Mouse (Mus musculus) heart, postnatal 36 days (tissue): ENCODE results near the gene Grk4. TPM values are rescaled to one million over a fixed set of nuclear protein-coding genes. Genes with fewer than 3 reads are reported as not detected.

Source experiments
- microRNA-seq, 2 experiments: library from miRNA; unstranded; fragments of <30 nt; microRNA quantifications; one replicate each; pipeline ENCODE4 v1.2.0; 2021; ENCODE audit warnings: borderline number of aligned reads in 2 of 2
- total RNA-seq, 2 experiments: library from RNA; stranded (reverse); gene quantifications; 2 replicates each; pipeline ENCODE4 v1.2.3; 2021

Gene Grk4
- total RNA-seq, 2 experiments from 2014 or later = 0.73 to 0.78 TPM

Small RNA genes lying within 50 kb of the gene (microRNA-seq; reads per million reads assigned to microRNA genes)
- 0 reads per million in 2 experiments for gene Mir467g

Other genes starting within 250 kb of the Grk4 start
- gene Tnip2, start 146.4 kb upstream of the Grk4 start, total RNA-seq = 1 to 10 TPM; 5.5 to 6.7 TPM
- 1 to 10 TPM; 3.8 to 5.5 TPM for gene Sh3bp2, start 134.5 kb upstream of the Grk4 start, total RNA-seq
- 100 to 1,000 TPM; 128 to 131 TPM for gene Add1, start 86.7 kb upstream of the Grk4 start, total RNA-seq
- gene Mfsd10, start 23.2 kb upstream of the Grk4 start, total RNA-seq = 1 to 10 TPM; 7.5 to 9.7 TPM
- gene Nop14, start 231 bp upstream of the Grk4 start, total RNA-seq = 10 to 100 TPM; 14.1 to 14.3 TPM
- 10 to 100 TPM; 12.0 to 12.1 TPM for gene Htt, start 101.4 kb downstream of the Grk4 start, total RNA-seq
- gene Msantd1, start 247.6 kb downstream of the Grk4 start, total RNA-seq = under 1 TPM; 0.39 to 0.60 TPM